Mouse (Mus musculus): ENCODE measurements around the gene Tyms. TPM values are rescaled to one million over a fixed set of nuclear protein-coding genes. Genes with fewer than 3 reads are reported as not detected.

Gene Tyms
- 10 to 100 TPM; 37.2 to 38.7 TPM for polyA plus RNA-seq (2017; shearing (Covaris generic))

GRCm38 (mm10) chr5:30072825-30073821 lies at the start of gene Tyms:
Tyms (minus strand) TSS chr5:30073617.

DNA sequence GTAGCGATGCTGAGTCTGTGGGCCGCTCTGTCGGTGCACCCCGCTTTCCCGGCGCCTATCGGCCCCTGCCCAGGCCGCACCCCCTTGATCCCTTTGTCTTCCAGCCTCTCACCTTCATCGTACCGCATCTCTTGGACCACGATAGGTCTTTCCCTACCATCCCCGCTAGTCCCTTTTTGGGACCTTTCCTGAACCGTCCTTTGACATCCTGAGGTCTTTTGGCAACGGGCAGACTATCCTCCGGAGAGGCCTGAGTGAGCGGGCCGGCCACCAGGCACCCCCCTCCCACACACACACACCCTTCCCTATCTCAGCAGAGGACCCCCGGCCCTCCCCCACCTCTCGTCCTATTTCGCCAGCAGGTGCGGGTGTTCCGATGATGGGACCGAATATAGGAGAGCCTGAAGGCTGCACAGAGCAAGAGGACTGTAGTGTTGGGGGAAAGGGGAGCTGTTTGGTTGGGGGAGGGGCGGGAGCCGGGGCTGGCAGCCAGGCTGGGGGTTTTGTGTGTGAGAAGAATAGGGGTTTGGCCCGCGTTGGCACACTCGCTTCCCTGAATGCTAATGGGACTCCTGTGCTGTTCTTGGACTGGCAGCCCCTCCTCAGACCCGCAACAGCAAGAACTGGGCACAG lies 32.4 kb upstream of the Tyms start, which contains the start of gene 3110082J24Rik:
TSS of gene 3110082J24Rik (minus strand) at position 419 of the 633 bp plus-strand sequence.

GRCm38 (mm10) chr5:30104841-30105667 lies 31.6 kb upstream of the Tyms start, which contains the start of gene Garem2:
Garem2 (plus strand) TSS chr5:30105161.

GRCm38 (mm10) chr5:30012726-30013503 lies 60.5 kb downstream of the Tyms start, which contains the start of gene Il6:
Il6 (plus strand) TSS chr5:30013114.

Other genes starting within 250 kb of the Tyms start
- gene Il6, start 60.5 kb downstream of the Tyms start, polyA plus RNA-seq (2017; shearing (Covaris generic)): 1 to 10 TPM in 1 of 2 experiments, under 1 TPM in 1; 0.51 to 3.2 TPM
- 1 to 10 TPM in 1 of 2 experiments, under 1 TPM in 1; 0.08 to 3.1 TPM for gene Garem2, start 31.5 kb upstream of the Tyms start, polyA plus RNA-seq (2017; shearing (Covaris generic))
- gene 3110082J24Rik, start 32.5 kb upstream of the Tyms start, polyA plus RNA-seq (2017; shearing (Covaris generic)): not detected
- gene Hadha, start 81.5 kb upstream of the Tyms start, polyA plus RNA-seq (2017; shearing (Covaris generic)): 10 to 100 TPM; 89.8 to 94.9 TPM
- gene Hadhb, start 81.6 kb upstream of the Tyms start, polyA plus RNA-seq (2017; shearing (Covaris generic)): 100 to 1,000 TPM; 163 to 174 TPM
- under 1 TPM in 1 of 2 experiments, not detected in 1; 0.81 TPM for gene Adgrf3, start 132.1 kb upstream of the Tyms start, polyA plus RNA-seq (2017; shearing (Covaris generic))
- gene Selenoi, start 159.0 kb upstream of the Tyms start, polyA plus RNA-seq (2017; shearing (Covaris generic)): 10 to 100 TPM; 15.7 to 16.6 TPM
- gene Drc1, start 207.8 kb upstream of the Tyms start, polyA plus RNA-seq (2017; shearing (Covaris generic)): 1 to 10 TPM; 2.6 to 3.2 TPM